Mouse (Mus musculus) left cerebral cortex, adult 2 months (tissue): ENCODE results near the gene Dtnb. TPM values are rescaled to one million over a fixed set of nuclear protein-coding genes. Genes with fewer than 3 reads are reported as not detected.
A peak's percentile ranks its signal among the peaks of the same experiment; 100 is the strongest.

Experiments
- DNase-seq, 2 experiments: peaks; one replicate each; pipeline ENCODE4 v3.0.0; 2021 to 2022; ENCODE audit warnings: low spot score in 2 of 2, mixed read lengths in 1 of 2; ENCODE audit errors: extremely low spot score in 1 of 2
- H3K27ac ChIP-seq: fragments of 200-600 bp; 2 replicates; pipeline ENCODE4 v1.8.1; 2022
- H3K4me3 ChIP-seq: fragments of 200-600 bp; 2 replicates; pipeline ENCODE4 v1.8.1; 2022
- CTCF ChIP-seq: fragments of 200-600 bp; IDR thresholded peaks from 2 replicates; pipeline ENCODE4 v1.8.1; 2022; ENCODE audit warnings: antibody characterized with exemption, mild to moderate bottlenecking, moderate library complexity
- intact Hi-C: fragments of 180-260 bp; cut with DNase I; formaldehyde crosslinking; loops from one replicate; pipeline ENCODE4 v1.15.1; 2025
- total RNA-seq, 2 experiments: library from RNA; stranded (reverse); gene quantifications; 2 replicates each; pipeline ENCODE4 v1.2.3; 2021

Dtnb gene
- total RNA-seq, 2 experiments from 2014 or later = 106 to 115 TPM

GRCm38 (mm10) chr12:3619021-3619367 is 46.8 kb downstream of the Dtnb start:
- Histone ChIP-seq H3K27ac (no peak overlapping the region), H3K4me3 (no peak overlapping the region)
- DNase-seq = no peak
- intact Hi-C loops = no loop called here
- no peak for TF ChIP-seq CTCF

DNA sequence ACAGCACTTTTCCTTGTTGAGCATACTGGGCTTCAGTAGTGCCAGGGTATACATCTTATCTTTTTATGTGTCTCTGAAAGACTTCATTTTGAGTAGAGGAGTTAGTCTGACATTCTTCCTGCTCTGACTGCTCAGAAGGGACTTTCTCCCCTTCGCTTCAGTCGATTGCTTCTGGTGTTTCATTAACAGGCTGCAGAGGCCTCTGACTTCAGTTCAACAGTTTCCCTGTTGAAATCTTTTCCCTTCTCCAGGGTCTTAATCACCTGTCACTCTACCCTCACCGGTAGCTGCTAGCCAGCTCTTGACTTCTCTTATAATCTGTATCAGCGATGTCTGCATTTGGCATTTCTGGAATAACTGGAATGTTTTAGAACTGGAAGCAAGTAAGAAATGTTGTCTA is 54.7 kb downstream of the Dtnb start:
- DNase-seq = no peak
- intact Hi-C loops = no loop called here
- no peak for TF ChIP-seq CTCF
- Histone ChIP-seq H3K4me3 (no peak overlapping the region), H3K27ac (no peak overlapping the region)

- no peak for DNase-seq
- intact Hi-C loops = no loop called here
- no peak overlapping the region for H3K27ac ChIP-seq
- peak; percentile 36 for TF ChIP-seq CTCF
- no peak overlapping the region for H3K4me3 ChIP-seq
These were observed 69.8 kb downstream of the Dtnb start for GRCm38 (mm10) chr12:3641931-3642330.

DNA sequence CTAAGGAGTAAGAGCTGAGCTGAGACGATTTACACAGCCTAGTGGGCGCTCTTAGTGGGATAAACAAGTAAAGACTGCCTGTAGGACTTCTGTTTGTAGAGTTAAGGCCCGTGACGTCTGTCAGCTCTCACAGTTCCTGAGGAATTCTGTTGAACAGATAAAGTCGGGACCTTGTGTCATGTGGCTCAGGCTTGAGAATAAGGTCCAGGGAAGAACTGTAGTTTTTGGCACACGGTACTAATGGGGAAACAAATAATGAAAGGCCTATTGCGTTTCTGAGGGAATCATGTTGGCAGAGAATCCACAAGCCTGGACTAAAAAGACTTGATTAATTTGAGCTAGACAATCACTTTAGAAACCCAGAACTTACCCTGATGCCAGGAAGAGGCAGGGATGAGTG is 84.6 kb downstream of the Dtnb start:
- H3K4me3 ChIP-seq = no peak overlapping the region
- intact Hi-C loops = no loop called here
- TF ChIP-seq CTCF = no peak
- H3K27ac ChIP-seq = no peak overlapping the region
- no peak for DNase-seq

DNA sequence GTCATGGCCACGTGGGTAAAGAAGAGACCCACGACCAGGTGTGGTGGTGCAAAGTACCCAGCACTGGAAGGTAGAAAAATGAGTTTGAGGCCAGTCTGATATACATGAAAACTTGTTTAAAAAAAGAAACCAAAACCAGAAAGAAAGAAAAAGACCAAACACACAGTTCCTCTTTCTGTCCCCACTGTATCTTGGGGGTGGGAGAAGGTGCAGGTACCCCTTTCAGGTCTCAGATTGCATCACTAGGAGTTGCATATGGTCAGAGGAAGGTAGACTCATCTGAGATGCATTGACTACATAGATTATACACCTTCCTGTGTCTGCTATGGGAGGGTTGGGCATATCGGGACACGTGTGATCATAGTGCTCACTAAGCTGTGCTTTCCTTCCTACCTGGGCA is 85.1 kb downstream of the Dtnb start:
- no peak overlapping the region for H3K4me3 ChIP-seq
- intact Hi-C loops = no loop called here
- no peak for DNase-seq
- no peak overlapping the region for H3K27ac ChIP-seq
- no peak for TF ChIP-seq CTCF

DNA sequence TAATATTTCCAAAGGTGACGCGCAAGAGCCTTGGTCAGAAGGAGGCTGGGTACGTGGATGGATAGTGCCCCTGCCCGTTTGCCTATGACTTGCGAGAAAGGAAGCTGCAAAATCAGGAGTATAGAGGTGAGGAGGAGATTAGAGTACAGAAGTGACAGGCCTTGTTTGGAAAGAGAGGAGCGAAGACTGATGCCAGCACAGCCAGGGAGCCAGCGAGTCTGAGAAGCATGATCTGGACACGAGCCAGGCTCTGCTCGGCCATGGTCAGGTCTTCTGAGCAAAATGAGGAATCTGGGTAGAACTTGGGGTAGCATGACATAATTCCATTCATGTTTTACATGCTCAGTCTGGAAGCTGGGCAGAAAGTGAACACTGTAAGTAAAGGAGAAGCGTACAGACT is 85.6 kb downstream of the Dtnb start:
- H3K4me3 ChIP-seq = no peak overlapping the region
- H3K27ac ChIP-seq = no peak overlapping the region
- intact Hi-C loops = no loop called here
- no peak for DNase-seq
- TF ChIP-seq CTCF = no peak

- intact Hi-C loops = loop anchor here (5.0 kb wide), 1 partner anchor 133 kb away; no protein-coding TSS in a partner anchor
These were observed 87.6 kb downstream of the Dtnb start for GRCm38 (mm10) chr12:3659554-3660311.

GRCm38 (mm10) chr12:3660985-3661635 is 88.9 kb downstream of the Dtnb start:
- peak overlapping the region; percentile 56 for H3K27ac ChIP-seq
- intact Hi-C loops = loop anchor here (5.0 kb wide), 1 partner anchor 131 kb away; no protein-coding TSS in a partner anchor
- DNase-seq = no peak
- no peak overlapping the region for H3K4me3 ChIP-seq
- peak; percentile 70 for TF ChIP-seq CTCF

More at GRCm38 (mm10) chr12:3659554-3660311, 87.6 kb downstream of the Dtnb start:
- Histone ChIP-seq H3K4me3 (no peak overlapping the region), H3K27ac (no peak overlapping the region)
- no peak for TF ChIP-seq CTCF
- no peak for DNase-seq

- DNase-seq = peak in 1 of 2 experiments; percentile 28
- TF ChIP-seq CTCF = no peak
- intact Hi-C loops = loop anchor here (5.0 kb wide), 1 partner anchor 130 kb away; no protein-coding TSS in a partner anchor
- H3K27ac ChIP-seq = 0 out of 2 replicates have a peak overlapping the region, but pooled peaks have one; percentile 13
- no peak overlapping the region for H3K4me3 ChIP-seq
These were observed 90.5 kb downstream of the Dtnb start for GRCm38 (mm10) chr12:3662660-3663059.

- DNase-seq = no peak
- TF ChIP-seq CTCF = no peak
- H3K27ac ChIP-seq = no peak overlapping the region
- intact Hi-C loops = loop anchor here (5.0 kb wide), 1 partner anchor 129 kb away; no protein-coding TSS in a partner anchor
- no peak overlapping the region for H3K4me3 ChIP-seq
These were observed 91.2 kb downstream of the Dtnb start for GRCm38 (mm10) chr12:3663386-3663785.

GRCm38 (mm10) chr12:3669971-3670381 is 97.8 kb downstream of the Dtnb start:
- H3K27ac ChIP-seq = no peak overlapping the region
- no peak for DNase-seq
- intact Hi-C loops = no loop called here
- TF ChIP-seq CTCF = no peak
- no peak overlapping the region for H3K4me3 ChIP-seq

DNA sequence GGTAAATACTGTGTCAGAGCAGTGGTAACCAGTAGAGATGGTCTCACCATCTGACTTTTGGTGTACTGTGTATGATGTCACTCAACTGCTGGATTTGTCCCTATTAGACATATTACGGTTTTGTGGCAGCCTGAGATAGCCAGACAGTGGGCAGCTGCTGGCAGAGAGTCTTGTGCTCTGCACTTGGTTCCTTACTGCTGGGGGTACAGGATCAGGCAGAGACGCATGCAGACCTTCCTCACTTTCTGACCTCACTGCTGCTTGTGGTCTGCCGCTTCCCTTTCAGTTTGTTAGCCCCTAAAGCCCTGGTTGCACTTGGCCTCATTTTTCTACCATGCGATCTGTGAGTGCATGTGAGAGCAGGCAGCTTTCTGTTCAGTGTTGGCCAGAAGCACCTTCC is 98.9 kb downstream of the Dtnb start:
- intact Hi-C loops = no loop called here
- no peak for TF ChIP-seq CTCF
- Histone ChIP-seq H3K27ac (no peak overlapping the region), H3K4me3 (no peak overlapping the region)
- DNase-seq = no peak
